Comparison of ENCODE assay signal across 13 mouse cellular contexts in genomic region chr14:114832987-114833386, GRCm38 (mm10).
DNase-seq lines count a peak whose midpoint lies in the region; ATAC-seq and TF ChIP-seq lines count a peak whose summit lies in the region.
"Had no signal": no experiment of that assay in that cellular context is flagged by ENCODE, and none has a peak within 500 bp of the region (broad histone marks: within the 10 kb centered on the region; RNA-seq: fewer than 3 reads in every experiment).

No protein-coding gene starts in this region.

- no peaks in the 10 kb centered on the region for H3K36me3 ChIP-seq in forebrain, postnatal 0 days (ENCODE audit: insufficient read depth)
- H3K36me3 ChIP-seq in forebrain, embryonic 12.5 days (replicated peaks) = no peaks in the 10 kb centered on the region
- H3K36me3 ChIP-seq in kidney, postnatal 0 days (ENCODE audit: insufficient read depth, low read length) = no peaks in the 10 kb centered on the region
- H3K36me3 ChIP-seq in kidney, embryonic 15.5 days = no peaks in the 10 kb centered on the region
- H3K36me3 ChIP-seq in stomach, postnatal 0 days (ENCODE audit: control insufficient read depth, insufficient read depth, low read length) = no peaks in the 10 kb centered on the region
- H3K36me3 ChIP-seq: embryonic facial prominence, embryonic 15.5 days; hindbrain, embryonic 15.5 days; midbrain, embryonic 10.5 days had no signal

- no peak overlapping the region for H3K9ac ChIP-seq in forebrain, postnatal 0 days
- H3K9ac ChIP-seq in forebrain, embryonic 12.5 days = no peak overlapping the region
- no peak overlapping the region for H3K9ac ChIP-seq in kidney, postnatal 0 days (ENCODE audit: low read depth, low read length)
- H3K9ac ChIP-seq in kidney, embryonic 15.5 days = no peak overlapping the region
- H3K9ac ChIP-seq in stomach, postnatal 0 days (ENCODE audit: low read length) = no peak overlapping the region
- H3K9ac ChIP-seq: embryonic facial prominence, embryonic 15.5 days; hindbrain, embryonic 15.5 days had no signal

- TF ChIP-seq CTCF in forebrain, postnatal 0 days (IDR thresholded peaks at IDR 0.05; ENCODE audit: low read depth) = 0 out of 2 replicates have a peak, but pooled peaks have one; percentile 7
- TF ChIP-seq CTCF in kidney, postnatal 0 days (IDR thresholded peaks at IDR 0.05; ENCODE audit: low read depth) = peak; percentile 35
- TF ChIP-seq CTCF in stomach, postnatal 0 days (IDR thresholded peaks at IDR 0.05; ENCODE audit: low read depth) = peak; percentile 41

- H3K9me3 ChIP-seq in forebrain, postnatal 0 days (ENCODE audit: low read length) = no peaks in the 10 kb centered on the region
- no peaks in the 10 kb centered on the region for H3K9me3 ChIP-seq in forebrain, embryonic 12.5 days
- H3K9me3 ChIP-seq in kidney, postnatal 0 days (replicated peaks; ENCODE audit: low read length) = no peaks in the 10 kb centered on the region
- no peaks in the 10 kb centered on the region for H3K9me3 ChIP-seq in kidney, embryonic 15.5 days (replicated peaks)
- H3K9me3 ChIP-seq in stomach, postnatal 0 days (ENCODE audit: control insufficient read depth, low read length) = no peaks in the 10 kb centered on the region
- H3K9me3 ChIP-seq: embryonic facial prominence, embryonic 15.5 days; hindbrain, embryonic 15.5 days; midbrain, embryonic 10.5 days had no signal

- no peak overlapping the region for H3K27ac ChIP-seq in forebrain, postnatal 0 days (ENCODE audit: low read depth, low read length)
- H3K27ac ChIP-seq in forebrain, embryonic 12.5 days = no peak overlapping the region
- H3K27ac ChIP-seq in kidney, postnatal 0 days = no peak overlapping the region
- no peak overlapping the region for H3K27ac ChIP-seq in kidney, embryonic 15.5 days
- no peak overlapping the region for H3K27ac ChIP-seq in stomach, postnatal 0 days (replicated peaks)
- H3K27ac ChIP-seq: embryonic facial prominence, embryonic 15.5 days; hindbrain, embryonic 15.5 days; midbrain, embryonic 10.5 days had no signal

- H3K4me1 ChIP-seq in forebrain, postnatal 0 days (ENCODE audit: insufficient read depth) = no peaks in the 10 kb centered on the region
- peaks cover 4% of the 10 kb centered on the region for H3K4me1 ChIP-seq in forebrain, embryonic 12.5 days
- H3K4me1 ChIP-seq in kidney, postnatal 0 days (replicated peaks; ENCODE audit: insufficient read depth, low read length) = no peaks in the 10 kb centered on the region
- H3K4me1 ChIP-seq in kidney, embryonic 15.5 days = 0 out of 2 replicates have a peak, but pooled peaks cover 3% of the 10 kb centered on the region
- H3K4me1 ChIP-seq in stomach, postnatal 0 days (replicated peaks; ENCODE audit: control insufficient read depth, insufficient read depth) = no peaks in the 10 kb centered on the region

- H3K4me2 ChIP-seq in forebrain, postnatal 0 days (ENCODE audit: low read depth) = no peak overlapping the region
- no peak overlapping the region for H3K4me2 ChIP-seq in forebrain, embryonic 12.5 days
- no peak overlapping the region for H3K4me2 ChIP-seq in kidney, postnatal 0 days (ENCODE audit: low read length)
- H3K4me2 ChIP-seq in kidney, embryonic 15.5 days = no peak overlapping the region
- no peak overlapping the region for H3K4me2 ChIP-seq in stomach, postnatal 0 days (replicated peaks; ENCODE audit: low read depth)
- H3K4me2 ChIP-seq: embryonic facial prominence, embryonic 15.5 days; hindbrain, embryonic 15.5 days had no signal

- 69% methylated on average over 11 of the region's 11 CpGs for WGBS in forebrain, postnatal 0 days
- WGBS in forebrain, embryonic 12.5 days = 56% methylated on average over 11 of the region's 11 CpGs
- 58% methylated on average over 11 of the region's 11 CpGs for WGBS in kidney, postnatal 0 days
- WGBS in kidney, embryonic 15.5 days = 54% methylated on average over 11 of the region's 11 CpGs
- 74% methylated on average over 11 of the region's 11 CpGs for WGBS in stomach, postnatal 0 days

- TF ChIP-seq EP300 in stomach, postnatal 0 days (optimal IDR thresholded peaks at IDR 0.05) = no peak

- no peak; the same call in 1 of the 2 replicates for ATAC-seq in forebrain, postnatal 0 days
- no peak for ATAC-seq in forebrain, embryonic 12.5 days (ENCODE audit: low FRiP score)
- no peak for ATAC-seq in kidney, postnatal 0 days (replicated peaks; ENCODE audit: low FRiP score, low read depth)
- no peak for ATAC-seq in kidney, embryonic 15.5 days (replicated peaks; ENCODE audit: low FRiP score)
- ATAC-seq in stomach, postnatal 0 days (ENCODE audit: low FRiP score, low TSS enrichment) = no peak
- ATAC-seq: forebrain, embryonic 16.5 days had no signal

- no peaks in the 10 kb centered on the region for H3K27me3 ChIP-seq in forebrain, postnatal 0 days (ENCODE audit: insufficient read depth, low read length)
- peaks cover 4% of the 10 kb centered on the region; the same call in 1 of the 2 replicates for H3K27me3 ChIP-seq in forebrain, embryonic 12.5 days
- no peaks in the 10 kb centered on the region for H3K27me3 ChIP-seq in kidney, postnatal 0 days (ENCODE audit: insufficient read depth, low read length)
- no peaks in the 10 kb centered on the region for H3K27me3 ChIP-seq in kidney, embryonic 15.5 days
- no peaks in the 10 kb centered on the region for H3K27me3 ChIP-seq in stomach, postnatal 0 days (ENCODE audit: control insufficient read depth, insufficient read depth, low read length)
- H3K27me3 ChIP-seq: embryonic facial prominence, embryonic 15.5 days; hindbrain, embryonic 15.5 days had no signal

- no peak for DNase-seq in forebrain, postnatal 0 days
- peak; percentile 7 for DNase-seq in kidney, postnatal 0 days (ENCODE audit: low spot score)
- peak; percentile 22 for DNase-seq in retina, embryonic 14.5 days (ENCODE audit: low spot score)
- no peak for DNase-seq in retina, postnatal 1 day
- no peak for DNase-seq in stomach, postnatal 0 days (ENCODE audit: low spot score)
- no peak for DNase-seq in cerebellum, postnatal 36 days
- DNase-seq: gastrocnemius, postnatal 36 days had no signal

- no peak overlapping the region for H3K4me3 ChIP-seq in forebrain, postnatal 0 days (ENCODE audit: low read depth, low read length)
- H3K4me3 ChIP-seq in forebrain, embryonic 12.5 days (replicated peaks) = no peak overlapping the region
- no peak overlapping the region for H3K4me3 ChIP-seq in kidney, postnatal 0 days (replicated peaks; ENCODE audit: low read depth, low read length)
- no peak overlapping the region for H3K4me3 ChIP-seq in kidney, embryonic 15.5 days (replicated peaks)
- H3K4me3 ChIP-seq in stomach, postnatal 0 days (ENCODE audit: low read depth, low read length) = no peak overlapping the region
- H3K4me3 ChIP-seq: embryonic facial prominence, embryonic 15.5 days; hindbrain, embryonic 15.5 days; midbrain, embryonic 10.5 days had no signal

Comparison
In these comparisons a context has a peak if more than half of its experiments do, and no peak if none do; other contexts are left out.
1. DNase-seq: peak in kidney, postnatal 0 days (single experiment) and retina, embryonic 14.5 days (single experiment); none in forebrain, postnatal 0 days (single experiment), retina, postnatal 1 day (single experiment), stomach, postnatal 0 days (single experiment) and cerebellum, postnatal 36 days (0 of 2).
2. Peak in every context shown above with its lines, with median percentiles within 50 percentile points of each other: CTCF ChIP-seq.